Mouse (Mus musculus): Measurements from ENCODE around the gene Mab21l2.

DNA sequence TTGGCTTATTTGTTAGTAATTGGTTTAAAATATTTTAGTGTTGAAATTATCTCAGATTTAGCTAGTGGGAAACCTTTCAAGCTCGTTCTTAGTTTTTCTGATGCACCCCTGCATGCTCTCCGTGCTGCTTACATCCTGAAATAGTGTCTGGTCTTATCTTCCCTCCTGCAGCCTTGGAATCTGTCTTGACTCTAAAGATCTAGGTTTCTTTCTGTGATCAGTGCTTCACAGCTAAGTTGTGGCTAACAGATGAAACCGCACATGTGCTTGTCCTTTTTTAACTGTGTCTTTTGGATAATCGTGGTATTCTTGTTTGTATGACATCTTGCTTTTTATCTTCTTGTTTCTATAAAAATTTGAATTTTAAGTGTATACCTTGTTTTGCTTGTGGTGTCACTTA, 18.9 kb upstream of the Mab21l2 start:
- TF ChIP-seq POLR2A (IDR thresholded peaks at IDR 0.05; ENCODE audit: extremely low read depth, insufficient read depth, low read length) (no peak), CTCF (IDR thresholded peaks at IDR 0.05; ENCODE audit: extremely low read depth, insufficient read depth, low read length) (no peak)

Data from cortical plate, adult 2 months (tissue).